Mouse (Mus musculus) hindbrain, embryonic 13.5 days (tissue): Measurements from ENCODE around the gene Wdr54. TPM values are rescaled to one million over a fixed set of nuclear protein-coding genes. Genes with fewer than 3 reads are reported as not detected.
A peak's percentile ranks its signal among the peaks of the same experiment; 100 is the strongest.
"Not testable (repeated sequence)": the region's sequence is repeated elsewhere in the genome, so short reads cannot be mapped to it uniquely, and the experiment has no call there.

Experiments used
- ATAC-seq: fragments of 200-750 bp; cut with Nextera tagmentation; 2 replicates; pipeline ENCODE4 v1.8.0; 2017; ENCODE audit warnings: moderate TSS enrichment; ENCODE audit not compliant: low FRiP score
- H3K27ac ChIP-seq: fragments of 300-500 bp; sonication (generic); 2 replicates; pipeline ENCODE4 v1.5.1; 2015; ENCODE audit warnings: inconsistent platforms, mild to moderate bottlenecking, moderate library complexity
- H3K27me3 ChIP-seq: fragments of 300-500 bp; sonication (generic); 2 replicates; pipeline ENCODE4 v1.6.1; 2015; ENCODE audit warnings: mild to moderate bottlenecking, inconsistent platforms
- H3K36me3 ChIP-seq: fragments of 300-500 bp; sonication (generic); 2 replicates; pipeline ENCODE4 v1.6.1; 2015; ENCODE audit warnings: mild to moderate bottlenecking, inconsistent platforms
- H3K4me1 ChIP-seq: fragments of 300-500 bp; sonication (generic); replicated peaks from 2 replicates; pipeline ENCODE4 v1.6.1; 2015; ENCODE audit warnings: inconsistent platforms
- H3K4me2 ChIP-seq: fragments of 300-500 bp; sonication (generic); 2 replicates; pipeline ENCODE4 v1.6.1; 2015; ENCODE audit warnings: inconsistent platforms, mild to moderate bottlenecking, moderate library complexity
- H3K4me3 ChIP-seq: fragments of 300-500 bp; sonication (generic); 2 replicates; pipeline ENCODE4 v1.5.1; 2015; ENCODE audit warnings: mild to moderate bottlenecking, inconsistent platforms
- H3K9ac ChIP-seq: fragments of 300-500 bp; sonication (generic); 2 replicates; pipeline ENCODE4 v1.6.1; 2015; ENCODE audit warnings: mild to moderate bottlenecking, inconsistent platforms
- H3K9me3 ChIP-seq: fragments of 300-500 bp; sonication (generic); 2 replicates; pipeline ENCODE4 v1.6.1; 2016; ENCODE audit warnings: inconsistent platforms
- WGBS: fragments of 180-500 bp; shearing (Covaris S2); methylation state at CpG from one replicate; pipeline ENCODE4 v1.1.7; 2015; 5-methylcytosine and 5-hydroxymethylcytosine counted together
- polyA plus RNA-seq: library from polyadenylated mRNA; unstranded; fragments of >200 nt; fragmentation: Nextera tagmentation; extraction: Ambion mirVana; gene quantifications from 2 replicates; pipeline ENCODE4 v1.2.1, GENCODE M21; 2015

The Wdr54 gene
- polyA plus RNA-seq, 1 experiment from 2014 or later, result 15.5 TPM

- Histone ChIP-seq H3K27ac (peak overlapping the region; percentile 87), H3K27me3 (no peaks in the 10 kb centered on the region), H3K4me2 (peak overlapping the region; percentile 50), H3K4me1 (peaks cover 58% of the 10 kb centered on the region), H3K9ac (peak overlapping the region; percentile 72), H3K36me3 (peaks cover 2% of the 10 kb centered on the region; the same call in 1 of the 2 replicates), H3K4me3 (peak overlapping the region; percentile 42), H3K9me3 (no peaks in the 10 kb centered on the region)
- WGBS, result 50% methylated on average over 9 of the region's 9 CpGs
- ATAC-seq, result peak; percentile 78
Observed at GRCm38 (mm10) chr6:83172240-83172920, 16.2 kb upstream of the Wdr54 start.

GRCm38 (mm10) chr6:83171063-83171462, 14.9 kb upstream of the Wdr54 start:
- no peak for ATAC-seq
- Histone ChIP-seq H3K4me1 (peaks cover 70% of the 10 kb centered on the region), H3K9me3 (no peaks in the 10 kb centered on the region), H3K27me3 (no peaks in the 10 kb centered on the region), H3K36me3 (peaks cover 2% of the 10 kb centered on the region; the same call in 1 of the 2 replicates), H3K4me3 (peak overlapping the region; percentile 42), H3K27ac (peak overlapping the region; percentile 25; the same call in 1 of the 2 replicates), H3K4me2 (peak overlapping the region; percentile 50), H3K9ac (peak overlapping the region; percentile 72)
- WGBS, result 76% methylated on average over 5 of the region's 5 CpGs

- peaks cover 75% of the 10 kb centered on the region for H3K4me1 ChIP-seq
- no peak overlapping the region for H3K27ac ChIP-seq
- ATAC-seq, result no peak
- no peak overlapping the region for H3K9ac ChIP-seq
- WGBS, result 91% methylated on average over 5 of the region's 5 CpGs
- H3K27me3 ChIP-seq, result no peaks in the 10 kb centered on the region
- H3K4me3 ChIP-seq, result no peak overlapping the region
- no peaks in the 10 kb centered on the region for H3K9me3 ChIP-seq
- 0 out of 2 replicates have a peak, but pooled peaks cover 2% of the 10 kb centered on the region for H3K36me3 ChIP-seq
- no peak overlapping the region for H3K4me2 ChIP-seq
Observed at GRCm38 (mm10) chr6:83169872-83170271, 13.7 kb upstream of the Wdr54 start.

GRCm38 (mm10) chr6:83166243-83166630, 10.0 kb upstream of the Wdr54 start:
- peaks cover 24% of the 10 kb centered on the region for H3K27me3 ChIP-seq
- 0 out of 2 replicates have a peak, but pooled peaks cover 2% of the 10 kb centered on the region for H3K36me3 ChIP-seq
- H3K4me1 ChIP-seq, result peaks cover 68% of the 10 kb centered on the region
- H3K27ac ChIP-seq, result peak overlapping the region; percentile 93
- peak overlapping the region; percentile 80 for H3K4me3 ChIP-seq
- peak; percentile 45; the same call in 1 of the 2 replicates for ATAC-seq
- H3K4me2 ChIP-seq, result peak overlapping the region; percentile 75
- H3K9ac ChIP-seq, result peak overlapping the region; percentile 88
- WGBS, result 1% methylated on average over 12 of the region's 12 CpGs
- no peaks in the 10 kb centered on the region for H3K9me3 ChIP-seq

- Histone ChIP-seq H3K9ac (peak within 1 kb of the TSS; percentile 88), H3K27ac (peak within 1 kb of the TSS; percentile 93), H3K4me2 (peak within 1 kb of the TSS; percentile 75), H3K27me3 (peaks cover 29% of the 10 kb centered on the region), H3K4me1 (peaks cover 66% of the 10 kb centered on the region), H3K4me3 (peak within 1 kb of the TSS; percentile 80), H3K36me3 (0 out of 2 replicates have a peak, but pooled peaks cover 2% of the 10 kb centered on the region), H3K9me3 (no peaks in the 10 kb centered on the region)
- ATAC-seq, result peak; percentile 82
- under 1% methylated on average over 58 of the region's 58 CpGs for WGBS
Observed at GRCm38 (mm10) chr6:83165607-83166242, 9.5 kb upstream of the Wdr54 start, which contains the start of gene Dctn1. TSS of gene Dctn1 (plus strand) at chr6:83165920.

- Histone ChIP-seq H3K27ac (peak overlapping the region; percentile 93; the same call in 1 of the 2 replicates), H3K4me2 (peak overlapping the region; percentile 75), H3K9me3 (no peaks in the 10 kb centered on the region), H3K9ac (peak overlapping the region; percentile 88), H3K36me3 (0 out of 2 replicates have a peak, but pooled peaks cover 2% of the 10 kb centered on the region), H3K4me3 (peak overlapping the region; percentile 80), H3K4me1 (peaks cover 60% of the 10 kb centered on the region), H3K27me3 (peaks cover 35% of the 10 kb centered on the region)
- 5% methylated on average over 6 of the region's 6 CpGs for WGBS
- peak; percentile 18; the same call in 1 of the 2 replicates for ATAC-seq
Observed at GRCm38 (mm10) chr6:83165026-83165606, 8.9 kb upstream of the Wdr54 start.

- peaks cover 39% of the 10 kb centered on the region for H3K4me1 ChIP-seq
- no peak for ATAC-seq
- H3K9ac ChIP-seq, result peak overlapping the region; percentile 46; the same call in 1 of the 2 replicates
- H3K9me3 ChIP-seq, result no peaks in the 10 kb centered on the region
- no peaks in the 10 kb centered on the region for H3K36me3 ChIP-seq
- peaks cover 38% of the 10 kb centered on the region for H3K27me3 ChIP-seq
- H3K27ac ChIP-seq, result no peak overlapping the region
- peak overlapping the region; percentile 52 for H3K4me2 ChIP-seq
- peak overlapping the region; percentile 31 for H3K4me3 ChIP-seq
- WGBS, result 1% methylated on average over 8 of the region's 8 CpGs
Observed at GRCm38 (mm10) chr6:83162701-83163100, 6.5 kb upstream of the Wdr54 start.

- WGBS, result under 1% methylated on average over 49 of the region's 49 CpGs
- H3K4me1 ChIP-seq, result peaks cover 33% of the 10 kb centered on the region
- no peak overlapping the region for H3K27ac ChIP-seq
- no peaks in the 10 kb centered on the region for H3K9me3 ChIP-seq
- H3K4me2 ChIP-seq, result peak overlapping the region; percentile 52
- H3K27me3 ChIP-seq, result peaks cover 38% of the 10 kb centered on the region
- ATAC-seq, result no peak
- H3K9ac ChIP-seq, result peak overlapping the region; percentile 46
- H3K36me3 ChIP-seq, result no peaks in the 10 kb centered on the region
- H3K4me3 ChIP-seq, result peak overlapping the region; percentile 31
Observed at GRCm38 (mm10) chr6:83161921-83162641, 5.9 kb upstream of the Wdr54 start.

- no peak for ATAC-seq
- Histone ChIP-seq H3K4me1 (peaks cover 31% of the 10 kb centered on the region), H3K4me2 (peak overlapping the region; percentile 52), H3K9ac (peak overlapping the region; percentile 46), H3K9me3 (no peaks in the 10 kb centered on the region), H3K36me3 (no peaks in the 10 kb centered on the region), H3K27me3 (peaks cover 38% of the 10 kb centered on the region), H3K4me3 (peak overlapping the region; percentile 31), H3K27ac (no peak overlapping the region)
- WGBS, result 7% methylated on average over 19 of the region's 19 CpGs
Observed at GRCm38 (mm10) chr6:83161442-83161841, 5.2 kb upstream of the Wdr54 start.

GRCm38 (mm10) chr6:83159456-83159855, 3.3 kb upstream of the Wdr54 start:
- not testable (repeated sequence) for H3K4me2 ChIP-seq, H3K9me3 ChIP-seq, ATAC-seq, H3K27ac ChIP-seq, H3K36me3 ChIP-seq, H3K9ac ChIP-seq, H3K4me3 ChIP-seq
- H3K27me3 ChIP-seq, result peaks cover 38% of the 10 kb centered on the region
- 31% methylated on average over 3 of the region's 3 CpGs for WGBS
- peaks cover 39% of the 10 kb centered on the region for H3K4me1 ChIP-seq

- Histone ChIP-seq H3K27me3 (peaks cover 9% of the 10 kb centered on the region), H3K36me3 (peaks cover 23% of the 10 kb centered on the region), H3K9me3 (no peaks in the 10 kb centered on the region), H3K4me1 (peaks cover 37% of the 10 kb centered on the region), H3K4me2 (peak overlapping the region; percentile 80), H3K27ac (peak overlapping the region; percentile 40; the same call in 1 of the 2 replicates), H3K9ac (peak overlapping the region; percentile 76), H3K4me3 (peak overlapping the region; percentile 61)
- whole genome bisulfite sequencing, result 5% methylated on average over 23 of the region's 23 CpGs
- ATAC-seq, result peak; percentile 58
Observed at GRCm38 (mm10) chr6:83155552-83156238, 502 bp downstream of the Wdr54 start.
